Mouse (Mus musculus) E14TG2a.4 (cell line): ENCODE data around the gene Nup107.

Source experiments
- CTCF ChIP-seq: conservative IDR thresholded peaks from 2 replicates; pipeline ENCODE4 v1.5.1; 2014; ENCODE audit warnings: low read length
- NANOG ChIP-seq: IDR thresholded peaks from 2 replicates; pipeline ENCODE4 v1.6.1; 2014; ENCODE audit warnings: borderline replicate concordance, low read length, mixed read lengths

GRCm38 (mm10) chr10:117738140-117738921 lies 54.2 kb downstream of the Nup107 start:
- no peak for TF ChIP-seq CTCF
- TF ChIP-seq NANOG = no peak
